Mouse (Mus musculus) naive thymus-derived CD4-positive, alpha-beta T cell, adult 2 months (primary cell): ENCODE results near the gene Cfap73.

ENCODE experiments used
- DNase-seq: peaks from one replicate; pipeline ENCODE4 v3.0.0-alpha.2; 2011; ENCODE audit warnings: low read depth

The Cfap73 gene

GRCm38 (mm10) chr5:120647814-120648491 lies 13.9 kb upstream of the Cfap73 start:
- DNase-seq, result peak; percentile 72

- DNase-seq, result no peak
These were observed 13.3 kb upstream of the Cfap73 start for GRCm38 (mm10) chr5:120647361-120647760.

GRCm38 (mm10) chr5:120645851-120646250 lies 11.8 kb upstream of the Cfap73 start:
- no peak for DNase-seq

GRCm38 (mm10) chr5:120644227-120644626 lies 10.2 kb upstream of the Cfap73 start:
- DNase-seq, result no peak

GRCm38 (mm10) chr5:120643365-120644085 lies 9.5 kb upstream of the Cfap73 start:
- DNase-seq, result no peak

- no peak for DNase-seq
These were observed 6.1 kb upstream of the Cfap73 start for GRCm38 (mm10) chr5:120640094-120640493.

GRCm38 (mm10) chr5:120635633-120636032 lies 1.6 kb upstream of the Cfap73 start:
- no peak for DNase-seq

GRCm38 (mm10) chr5:120634860-120635259 lies 825 bp upstream of the Cfap73 start:
- DNase-seq, result no peak

- DNase-seq, result peak; percentile 36
These were observed 2.1 kb downstream of the Cfap73 start for GRCm38 (mm10) chr5:120631892-120632291.

GRCm38 (mm10) chr5:120631128-120631527 lies 2.9 kb downstream of the Cfap73 start:
- peak; percentile 60 for DNase-seq

GRCm38 (mm10) chr5:120628624-120629023 lies 5.4 kb downstream of the Cfap73 start:
- peak; percentile 30 for DNase-seq

GRCm38 (mm10) chr5:120627515-120628300 lies 6.3 kb downstream of the Cfap73 start:
- DNase-seq, result peak; percentile 6

GRCm38 (mm10) chr5:120626399-120626798 lies 7.6 kb downstream of the Cfap73 start:
- peak; percentile 28 for DNase-seq

- DNase-seq, result no peak
These were observed 9.6 kb downstream of the Cfap73 start for GRCm38 (mm10) chr5:120624427-120624826.

- DNase-seq, result peak; percentile 64
These were observed 11.7 kb downstream of the Cfap73 start for GRCm38 (mm10) chr5:120622198-120622851.

GRCm38 (mm10) chr5:120621846-120622197 lies 12.2 kb downstream of the Cfap73 start:
- no peak for DNase-seq

- peak; percentile 83 for DNase-seq
These were observed 12.8 kb downstream of the Cfap73 start for GRCm38 (mm10) chr5:120621078-120621765.

- DNase-seq, result peak; percentile 96
These were observed 13.5 kb downstream of the Cfap73 start for GRCm38 (mm10) chr5:120620375-120621077.

- DNase-seq, result peak; percentile 87
These were observed 14.8 kb downstream of the Cfap73 start for GRCm38 (mm10) chr5:120619201-120619600.

GRCm38 (mm10) chr5:120618778-120619177 lies 15.3 kb downstream of the Cfap73 start:
- DNase-seq, result peak; percentile 25

- DNase-seq, result peak; percentile 81
These were observed 18.1 kb downstream of the Cfap73 start for GRCm38 (mm10) chr5:120615903-120616302.
